Mouse (Mus musculus) left cerebral cortex, postnatal 10 days (tissue): ENCODE measurements around the gene Xk. TPM values are rescaled to one million over a fixed set of nuclear protein-coding genes. Genes with fewer than 3 reads are reported as not detected.
"Not testable (repeated sequence)": the region's sequence is repeated elsewhere in the genome, so short reads cannot be mapped to it uniquely, and the experiment has no call there.

Source experiments
- DNase-seq, 2 experiments: peaks; one replicate each; pipeline ENCODE4 v3.0.0; 2021 to 2022; ENCODE audit warnings: low spot score in 2 of 2, mixed read lengths in 1 of 2; ENCODE audit errors: extremely low spot score in 1 of 2
- intact Hi-C: fragments of 180-260 bp; cut with DNase I; formaldehyde crosslinking; loops from one replicate; pipeline ENCODE4 v1.15.1; 2025
- total RNA-seq, 2 experiments: library from RNA; stranded (reverse); gene quantifications; 2 replicates each; pipeline ENCODE4 v1.2.3; 2021

Xk gene
- 10 to 100 TPM; 12.7 to 13.6 TPM for total RNA-seq

- DNase-seq: peak; percentile 7 to 65
- intact Hi-C loops: no loop called here
Observed at GRCm38 (mm10) chrX:9272460-9273361, at the start of gene Xk. Gene Xk (plus strand): TSS chrX:9272756.

GRCm38 (mm10) chrX:9227105-9227504 is 45.5 kb upstream of the Xk start:
- DNase-seq: no peak
- intact Hi-C loops: no loop called here

GRCm38 (mm10) chrX:9240737-9241591 is 31.6 kb upstream of the Xk start:
- DNase-seq: no peak
- intact Hi-C loops: no loop called here

- intact Hi-C loops: no loop called here
- DNase-seq: peak; percentile 24 to 37
Observed at GRCm38 (mm10) chrX:9243381-9243864, 29.1 kb upstream of the Xk start.

GRCm38 (mm10) chrX:9244603-9245336 is 27.8 kb upstream of the Xk start:
- no peak for DNase-seq
- intact Hi-C loops: no loop called here

- intact Hi-C loops: no loop called here
- no peak for DNase-seq
Observed at GRCm38 (mm10) chrX:9248911-9249310, 23.6 kb upstream of the Xk start.

GRCm38 (mm10) chrX:9253990-9254389 is 18.6 kb upstream of the Xk start:
- intact Hi-C loops: no loop called here
- no peak for DNase-seq

- DNase-seq: no peak
- intact Hi-C loops: no loop called here
Observed at GRCm38 (mm10) chrX:9254901-9255300, 17.7 kb upstream of the Xk start.

GRCm38 (mm10) chrX:9256766-9257165 is 15.8 kb upstream of the Xk start, which contains the start of gene Gm14862:
Gene Gm14862 (minus strand): TSS chrX:9256899.
- intact Hi-C loops: no loop called here
- DNase-seq: no peak

- intact Hi-C loops: no loop called here
- DNase-seq: no peak
Observed at GRCm38 (mm10) chrX:9257831-9258230, 14.7 kb upstream of the Xk start.

GRCm38 (mm10) chrX:9259267-9259666 is 13.3 kb upstream of the Xk start:
- intact Hi-C loops: no loop called here
- DNase-seq: no peak

- no peak for DNase-seq
- intact Hi-C loops: no loop called here
Observed at GRCm38 (mm10) chrX:9271112-9271511, 1.4 kb upstream of the Xk start.

- DNase-seq: no peak
- intact Hi-C loops: no loop called here
Observed at GRCm38 (mm10) chrX:9271947-9272459, 553 bp upstream of the Xk start.

GRCm38 (mm10) chrX:9273377-9274002 is 934 bp downstream of the Xk start:
- intact Hi-C loops: no loop called here
- no peak for DNase-seq

- intact Hi-C loops: no loop called here
- no peak for DNase-seq
Observed at GRCm38 (mm10) chrX:9274321-9274720, 1.8 kb downstream of the Xk start.

- DNase-seq, intact Hi-C loops: not testable (repeated sequence)
Observed at GRCm38 (mm10) chrX:9283464-9283863, 10.9 kb downstream of the Xk start, which contains the start of gene H2al1m. Gene H2al1m (plus strand): TSS chrX:9283764.

GRCm38 (mm10) chrX:9293140-9293829 is 20.7 kb downstream of the Xk start:
- intact Hi-C loops, DNase-seq: not testable (repeated sequence)

GRCm38 (mm10) chrX:9298413-9298864 is 25.9 kb downstream of the Xk start:
- intact Hi-C loops: no loop called here

More at GRCm38 (mm10) chrX:9298413-9298864, 25.9 kb downstream of the Xk start:
- no peak for DNase-seq
